Mouse (Mus musculus) MEL (cell line): ENCODE data around the gene Kmt2d.

Source experiments
- CTCF ChIP-seq, 3 experiments: IDR thresholded peaks in 2 of 3; conservative IDR thresholded peaks in 1 of 3; 2 replicates each; pipeline ENCODE4 v1.5.1; 2011 to 2012; ENCODE audit warnings: low read length in 3 of 3, low read depth in 2 of 3, mild to moderate bottlenecking in 2 of 3, improper control_type of control experiment in 1 of 3, inconsistent platforms in 1 of 3, mixed read lengths in 1 of 3, moderate library complexity in 1 of 3; ENCODE audit not compliant: control insufficient read depth in 1 of 3, insufficient read depth in 1 of 3, poor library complexity in 1 of 3, severe bottlenecking in 1 of 3
- NELFE ChIP-seq: IDR thresholded peaks from 2 replicates; pipeline ENCODE4 v1.6.1; 2011; ENCODE audit warnings: low read depth, low read length, improper control_type of control experiment
- POLR2A ChIP-seq, 2 experiments: IDR thresholded peaks; 2 replicates each; pipeline ENCODE4 v1.6.1; 2011 to 2012; ENCODE audit warnings: low read length in 2 of 2, mild to moderate bottlenecking in 2 of 2, control low read depth in 1 of 2, improper control_type of control experiment in 1 of 2, low read depth in 1 of 2, moderate library complexity in 1 of 2; ENCODE audit not compliant: control insufficient read depth in 1 of 2, insufficient read depth in 1 of 2, poor library complexity in 1 of 2
- POLR2AphosphoS2 ChIP-seq: IDR thresholded peaks from 2 replicates; pipeline ENCODE4 v1.6.1; 2011; ENCODE audit warnings: low read length, improper control_type of control experiment
- RAD21 ChIP-seq: IDR thresholded peaks from 2 replicates; pipeline ENCODE4 v1.6.1; 2011; ENCODE audit warnings: mild to moderate bottlenecking, low read depth, low read length, improper control_type of control experiment
- SMC3 ChIP-seq: IDR thresholded peaks from 2 replicates; pipeline ENCODE4 v1.6.1; 2011; ENCODE audit warnings: low read depth, low read length, improper control_type of control experiment
- UBTF ChIP-seq: IDR thresholded peaks from 2 replicates; pipeline ENCODE4 v1.6.1; 2012; ENCODE audit warnings: low read depth, mild to moderate bottlenecking, inconsistent platforms, low read length, improper control_type of control experiment, moderate library complexity, borderline replicate concordance; ENCODE audit not compliant: insufficient read depth
- ZKSCAN1 ChIP-seq: IDR thresholded peaks from 2 replicates; pipeline ENCODE4 v1.6.1; 2012; ENCODE audit warnings: low read depth, mild to moderate bottlenecking, inconsistent platforms, low read length, improper control_type of control experiment, moderate library complexity

DNA sequence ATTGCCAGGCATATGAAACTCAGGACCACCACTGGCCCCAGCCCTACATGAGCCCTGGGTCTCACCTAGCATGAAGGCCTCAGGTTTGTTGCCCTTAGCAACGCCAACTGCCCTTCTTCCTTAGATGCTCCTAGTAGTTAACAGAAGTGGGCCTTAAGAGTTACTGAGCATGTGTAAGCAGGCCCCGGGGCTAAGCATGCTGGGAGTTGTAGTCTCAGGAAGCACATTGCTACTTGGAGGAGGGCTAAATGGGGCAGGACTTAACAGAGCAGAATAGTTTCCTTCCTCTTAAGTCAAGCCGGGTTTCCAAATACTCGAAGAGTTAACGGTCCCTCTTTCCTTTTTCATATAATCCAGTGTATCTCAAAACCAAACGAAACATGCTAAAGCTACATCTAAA lies 3.7 kb downstream of the Kmt2d start:
- no peak for TF ChIP-seq CTCF (IDR thresholded peaks at IDR 0.05 in 2 of 3, conservative IDR thresholded peaks at IDR 0.05 in 1 of 3; ENCODE audit: control insufficient read depth in 1 of 3, insufficient read depth in 1 of 3, low read depth in 2 of 3, low read length in 3 of 3, poor library complexity in 1 of 3, severe bottlenecking in 1 of 3)
- no peak for TF ChIP-seq POLR2A (IDR thresholded peaks at IDR 0.05; ENCODE audit: control insufficient read depth in 1 of 2, insufficient read depth in 1 of 2, low read depth in 1 of 2, low read length in 2 of 2, poor library complexity in 1 of 2)
- no peak for TF ChIP-seq POLR2AphosphoS2
- no peak for TF ChIP-seq UBTF
- no peak for TF ChIP-seq SMC3
- TF ChIP-seq RAD21, result no peak
- TF ChIP-seq NELFE, result no peak
- TF ChIP-seq ZKSCAN1, result no peak
